Mouse (Mus musculus) layer of hippocampus, postnatal 25 days (tissue): Measurements from ENCODE around the gene Bcas1. TPM values are rescaled to one million over a fixed set of nuclear protein-coding genes. Genes with fewer than 3 reads are reported as not detected.
"Not testable (repeated sequence)": the region's sequence is repeated elsewhere in the genome, so short reads cannot be mapped to it uniquely, and the experiment has no call there.

Experiments used
- DNase-seq, 2 experiments: peaks; one replicate each; pipeline ENCODE4 v3.0.0; 2022; ENCODE audit warnings: mixed read lengths in 2 of 2, low spot score in 1 of 2; ENCODE audit errors: extremely low spot score in 1 of 2
- total RNA-seq, 2 experiments: library from RNA; stranded (reverse); gene quantifications; 2 replicates each; pipeline ENCODE4 v1.2.3; 2021

Gene Bcas1
- 10 to 100 TPM; 76.3 to 85.9 TPM for total RNA-seq

- no peak for DNase-seq
Observed at GRCm38 (mm10) chr2:170427704-170428103, at the start of gene Bcas1. Gene Bcas1, minus strand, starts transcription at chr2:170427845.

- DNase-seq, result no peak
Observed at GRCm38 (mm10) chr2:170476643-170477042, 49.0 kb upstream of the Bcas1 start.

DNA sequence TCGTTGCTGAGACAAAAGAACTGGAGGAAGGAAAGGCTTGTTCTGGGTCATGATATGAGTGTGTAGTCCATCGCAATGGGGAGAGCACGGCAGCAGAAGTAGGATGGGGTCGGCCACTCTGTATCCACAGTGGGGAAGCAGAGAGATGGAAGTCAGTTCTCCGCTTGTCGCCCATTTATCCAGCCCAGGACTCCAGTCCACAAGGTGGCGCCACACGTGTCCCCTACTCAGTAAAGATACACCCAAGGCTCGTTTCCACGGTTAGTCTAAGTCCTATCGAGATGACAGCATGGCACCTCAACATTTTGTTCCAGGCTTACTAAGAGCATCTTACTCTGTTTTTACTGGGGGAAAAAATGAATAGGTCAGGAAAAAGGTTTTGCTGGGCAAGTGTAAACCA is 48.6 kb upstream of the Bcas1 start:
- DNase-seq, result no peak

DNA sequence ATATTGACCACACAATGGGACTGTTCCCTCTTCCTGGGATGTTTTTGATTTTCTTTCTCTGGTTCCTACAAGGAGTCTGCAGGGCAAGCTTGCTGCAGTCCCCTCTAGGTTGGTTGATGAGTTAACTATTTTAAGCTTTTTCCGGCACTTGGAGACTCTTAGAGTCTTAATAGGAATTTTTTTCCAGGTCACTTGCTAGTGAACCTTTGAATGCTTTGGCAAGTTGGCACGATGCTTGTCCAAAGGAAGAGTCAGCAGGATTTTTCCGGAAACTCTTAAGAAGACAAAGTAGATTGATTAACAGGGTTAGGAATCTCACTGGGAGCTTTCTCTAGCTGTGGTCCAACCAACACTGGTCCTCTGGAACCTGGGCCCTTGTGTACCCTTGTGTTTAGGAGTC is 47.5 kb upstream of the Bcas1 start:
- DNase-seq, result no peak

- no peak for DNase-seq
Observed at GRCm38 (mm10) chr2:170474125-170474524, 46.5 kb upstream of the Bcas1 start.

- no peak for DNase-seq
Observed at GRCm38 (mm10) chr2:170470591-170470990, 42.9 kb upstream of the Bcas1 start.

DNA sequence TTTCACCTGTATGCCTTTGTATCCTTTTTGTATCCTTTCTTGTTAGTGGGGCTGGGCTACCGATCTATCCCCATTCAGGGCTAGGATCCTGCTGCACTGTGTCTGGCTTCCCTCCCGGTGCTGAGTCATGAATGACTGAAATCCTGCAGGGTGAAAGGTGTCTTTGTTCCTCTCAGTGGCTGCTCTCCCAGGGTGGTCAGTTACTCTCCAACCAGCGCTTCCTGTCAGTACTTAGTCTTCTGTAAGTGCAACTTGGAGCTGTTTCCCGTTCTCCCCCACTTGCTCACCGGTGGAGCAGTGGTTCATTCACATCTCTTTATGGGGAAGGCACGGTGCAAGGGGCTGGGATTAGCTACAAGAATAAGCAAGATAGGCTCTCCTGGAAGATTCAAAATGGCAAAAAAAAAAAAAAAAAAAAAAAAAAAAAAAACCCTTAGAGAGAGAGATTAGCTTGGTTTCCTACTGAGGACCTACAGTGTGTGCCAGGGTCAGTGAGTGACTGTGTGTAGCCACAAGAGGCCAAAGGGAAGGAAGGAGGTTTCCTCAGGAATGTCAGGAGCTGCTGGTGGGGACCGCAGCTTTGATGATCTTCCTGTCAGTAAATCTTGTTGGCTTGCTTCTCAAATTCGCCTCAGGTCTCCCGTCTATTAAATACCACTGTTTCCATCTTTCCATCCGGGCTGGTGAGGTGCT is 42.1 kb upstream of the Bcas1 start:
- peak; percentile 17 to 43 for DNase-seq

- peak in 1 of 2 experiments; percentile 16 for DNase-seq
Observed at GRCm38 (mm10) chr2:170468009-170468408, 40.4 kb upstream of the Bcas1 start.

- no peak for DNase-seq
Observed at GRCm38 (mm10) chr2:170464817-170465216, 37.2 kb upstream of the Bcas1 start.

DNA sequence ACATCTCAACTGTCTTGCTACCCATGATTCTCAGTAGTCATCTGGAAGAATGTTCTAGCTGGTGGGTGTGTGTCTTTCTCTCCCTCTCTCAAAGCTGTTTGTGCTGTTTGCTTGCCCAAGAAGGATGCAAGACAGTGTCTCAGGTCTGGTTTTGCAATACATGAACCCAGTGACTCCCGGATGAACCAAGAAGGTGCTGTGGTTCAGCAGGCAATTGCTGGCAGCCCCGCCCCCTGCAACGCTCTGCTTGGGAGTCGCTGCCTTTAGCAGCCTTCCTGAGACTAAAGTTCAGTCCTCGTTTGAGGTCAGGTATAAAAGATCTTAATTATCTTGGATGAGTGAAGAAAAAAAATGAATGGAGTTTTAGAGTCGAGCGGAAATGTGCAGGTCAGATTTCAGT is 34.0 kb upstream of the Bcas1 start:
- no peak for DNase-seq

DNA sequence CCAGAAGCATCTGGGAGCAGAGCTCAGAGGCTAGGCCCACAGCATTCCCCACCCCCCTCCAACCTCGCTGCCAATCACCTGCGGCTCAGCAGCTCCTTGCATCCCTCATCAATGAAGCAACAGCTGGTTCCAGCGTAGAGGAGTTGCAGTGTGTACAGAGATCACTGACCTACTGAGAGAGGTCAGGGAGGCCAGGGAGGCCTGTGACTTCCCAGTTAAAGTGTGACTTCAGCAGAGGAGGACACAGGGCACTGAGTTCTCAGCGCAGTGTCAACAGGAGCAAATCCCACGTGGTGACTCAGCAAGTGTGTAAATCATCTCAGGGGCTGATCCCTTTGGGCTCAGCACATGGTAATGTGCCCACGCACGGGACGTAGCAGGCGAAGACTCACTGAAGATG is 32.2 kb upstream of the Bcas1 start:
- no peak for DNase-seq

DNA sequence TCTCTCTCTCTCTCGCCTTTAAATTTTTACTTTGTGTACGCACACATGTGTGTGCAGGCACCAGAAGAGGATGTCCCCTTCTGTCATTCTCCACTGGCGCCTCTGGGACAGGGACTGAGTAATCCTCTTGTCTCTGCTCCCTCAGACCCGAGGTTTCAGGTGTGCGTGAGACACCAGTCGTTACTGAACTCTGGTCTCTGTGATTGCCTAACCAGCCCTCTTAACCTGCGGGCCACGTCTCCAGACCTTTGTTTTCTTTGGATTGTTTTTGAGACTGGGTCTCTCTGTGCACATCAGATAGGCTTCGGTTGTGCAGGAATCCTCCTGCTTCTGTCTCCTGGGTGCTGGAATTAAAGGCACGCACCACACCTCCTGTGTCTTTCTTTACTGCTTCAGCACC is 31.5 kb upstream of the Bcas1 start:
- DNase-seq, result no peak

- not testable (repeated sequence) for DNase-seq
Observed at GRCm38 (mm10) chr2:170453809-170454208, 26.2 kb upstream of the Bcas1 start.

DNA sequence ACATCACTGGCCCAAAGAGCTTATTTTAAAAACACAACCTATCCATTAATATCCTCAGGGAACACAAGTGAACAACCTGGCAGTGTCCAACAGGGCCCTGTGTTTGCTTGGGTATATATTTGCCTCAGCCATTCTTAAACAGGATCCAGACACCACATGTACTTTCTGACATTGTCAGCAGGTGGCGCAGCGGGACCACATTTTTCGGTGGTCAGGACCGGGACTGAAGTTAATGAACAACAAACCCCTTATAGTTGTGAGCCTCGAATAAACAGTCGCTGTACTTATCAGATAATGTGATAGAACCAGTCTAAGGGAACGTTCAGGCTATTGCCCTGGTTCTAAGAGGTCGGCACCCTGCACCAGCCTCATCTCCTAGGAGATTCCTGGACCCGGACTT is 23.3 kb upstream of the Bcas1 start:
- peak; percentile 69 to 79 for DNase-seq

GRCm38 (mm10) chr2:170447651-170448050 is 20.0 kb upstream of the Bcas1 start:
- no peak for DNase-seq

- no peak for DNase-seq
Observed at GRCm38 (mm10) chr2:170446843-170447383, 19.3 kb upstream of the Bcas1 start.

DNA sequence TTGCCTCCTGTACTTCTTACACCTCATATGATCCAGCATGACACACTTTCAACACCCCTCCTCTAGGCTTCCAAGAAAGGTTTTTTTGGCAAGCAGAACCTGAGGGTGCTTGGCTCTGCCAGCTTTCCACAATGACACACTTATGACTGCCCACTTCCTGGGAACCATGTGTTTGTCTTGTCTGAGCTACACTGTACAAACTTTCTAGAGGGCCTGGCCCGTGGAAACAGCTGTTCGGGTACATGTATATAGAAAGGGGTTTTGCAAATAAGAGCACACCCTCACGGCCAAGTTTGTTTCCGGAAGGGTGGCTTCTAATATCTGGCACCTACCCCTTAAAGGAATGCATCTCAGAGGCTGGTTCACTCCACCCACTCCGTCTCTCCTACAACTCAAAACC is 18.2 kb upstream of the Bcas1 start:
- no peak for DNase-seq

- DNase-seq, result peak in 1 of 2 experiments; percentile 45
Observed at GRCm38 (mm10) chr2:170442535-170442934, 14.9 kb upstream of the Bcas1 start.

GRCm38 (mm10) chr2:170438782-170439181 is 11.1 kb upstream of the Bcas1 start:
- DNase-seq, result no peak

GRCm38 (mm10) chr2:170436204-170436603 is 8.6 kb upstream of the Bcas1 start:
- no peak for DNase-seq

GRCm38 (mm10) chr2:170432152-170432551 is 4.5 kb upstream of the Bcas1 start:
- DNase-seq, result no peak

GRCm38 (mm10) chr2:170428966-170429365 is 1.3 kb upstream of the Bcas1 start:
- no peak for DNase-seq
